Mouse (Mus musculus): ENCODE results near the gene Slc38a8.

Slc38a8 gene

GRCm38 (mm10) chr8:119436933-119437332 is 64.6 kb downstream of the Slc38a8 start:
- peak; percentile 91 to 94 for DNase-seq

DNA sequence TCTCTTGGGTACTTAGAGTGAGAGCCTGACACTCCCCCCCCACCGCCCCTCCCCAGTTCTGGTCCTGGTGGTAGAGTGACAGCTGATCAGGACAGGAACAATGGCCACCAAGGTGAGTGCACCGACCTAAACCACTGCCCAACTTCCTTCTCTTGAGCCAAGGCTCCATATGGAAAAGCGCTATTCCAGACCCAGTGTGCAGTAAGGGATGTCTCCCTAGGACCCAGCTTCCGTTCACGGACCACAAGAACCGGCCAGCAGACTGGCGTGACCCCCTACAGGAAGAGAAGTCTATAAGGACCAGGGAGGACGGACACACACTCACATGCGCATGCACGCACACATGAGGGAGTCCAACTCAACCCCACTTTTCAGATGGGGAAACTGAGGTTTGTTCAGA is 65.2 kb downstream of the Slc38a8 start:
- DNase-seq = no peak

- DNase-seq = no peak
These were observed 66.0 kb downstream of the Slc38a8 start for GRCm38 (mm10) chr8:119435527-119435926.

- no peak for DNase-seq
These were observed 66.9 kb downstream of the Slc38a8 start for GRCm38 (mm10) chr8:119434569-119434968.

DNA sequence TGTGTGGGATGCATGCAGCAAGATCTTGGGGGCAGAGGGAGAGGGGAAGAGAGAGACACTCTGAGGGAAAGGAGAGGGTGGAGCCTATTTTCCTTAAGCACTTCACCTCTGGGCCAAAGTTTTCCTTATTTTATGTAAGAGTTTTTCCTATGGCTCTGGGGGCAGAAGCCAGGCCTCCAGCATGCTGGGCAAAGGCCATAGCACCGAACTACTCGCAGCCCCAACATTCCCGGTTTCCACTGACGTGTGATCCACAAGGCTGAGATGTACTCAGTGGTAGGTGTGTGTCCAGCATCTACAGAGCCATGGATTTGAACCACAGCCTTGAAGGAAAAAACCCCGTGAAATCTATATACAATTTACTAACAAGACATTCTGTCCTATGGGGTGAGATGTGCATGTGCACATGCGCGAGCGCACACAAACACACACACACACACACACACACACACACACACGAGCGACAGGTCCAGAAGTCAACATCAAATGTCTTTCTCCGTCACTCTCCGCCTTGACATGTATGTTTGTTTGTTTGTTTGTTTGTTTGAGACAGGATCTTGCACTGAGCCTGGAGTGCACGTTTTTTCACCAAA is 67.8 kb downstream of the Slc38a8 start, which contains the start of gene Osgin1:
Osgin1 (plus strand) TSS at position 543 of the 593 bp plus-strand sequence.
- no peak for DNase-seq

DNA sequence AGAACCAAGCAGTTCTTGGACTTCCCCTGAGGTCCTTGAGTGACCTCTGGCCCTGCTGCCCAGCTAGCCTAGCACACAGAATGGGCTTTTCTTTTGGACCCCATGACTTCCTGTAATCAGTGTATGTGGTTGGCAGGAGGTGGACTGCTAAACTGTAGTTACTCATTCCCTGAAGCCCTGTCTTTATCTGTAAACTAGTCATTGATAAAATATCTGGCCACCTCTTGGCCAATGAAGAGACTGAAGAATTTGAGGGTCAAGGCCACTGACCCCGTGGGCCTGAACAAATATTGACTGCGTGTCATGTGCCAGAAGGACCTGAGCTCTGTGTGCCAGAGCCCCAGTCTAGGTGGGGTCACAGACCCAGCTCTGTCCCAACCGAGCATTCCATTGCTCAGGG is 69.1 kb downstream of the Slc38a8 start:
- DNase-seq = no peak

DNA sequence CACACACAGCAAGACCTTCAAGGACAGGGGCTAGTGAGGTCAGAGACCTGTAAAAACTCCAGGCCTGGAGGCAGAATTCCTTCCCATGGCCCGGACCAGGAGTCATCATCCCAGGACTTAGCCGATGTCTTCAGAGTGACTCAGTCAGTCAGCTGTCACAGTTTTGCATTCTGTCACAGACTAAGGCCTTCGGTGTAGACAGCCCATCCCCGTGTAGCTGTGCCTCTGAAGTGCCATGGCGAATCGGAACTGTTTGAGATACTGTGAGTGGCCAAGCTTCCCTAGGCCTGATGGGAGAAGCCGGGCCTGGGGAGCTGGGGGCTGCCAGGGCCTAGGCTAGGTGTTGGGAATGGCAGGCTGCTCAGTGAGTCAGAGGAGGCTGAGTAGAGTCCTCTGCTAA is 70.8 kb downstream of the Slc38a8 start:
- no peak for DNase-seq

- peak in 1 of 2 experiments; percentile 48 for DNase-seq
These were observed 71.2 kb downstream of the Slc38a8 start for GRCm38 (mm10) chr8:119430250-119430649.
